Mouse (Mus musculus) urinary bladder, adult 2 months (tissue): Measurements from ENCODE around the gene Sema4d. TPM values are rescaled to one million over a fixed set of nuclear protein-coding genes. Genes with fewer than 3 reads are reported as not detected.

Experiments
- DNase-seq: peaks from one replicate; pipeline ENCODE4 v3.0.0; 2022; ENCODE audit warnings: low spot score
- polyA plus RNA-seq: library from polyadenylated mRNA; depleted of rRNA; stranded (reverse); fragments of >200 nt; gene quantifications from 2 replicates; pipeline ENCODE4 v1.2.3, GENCODE M21; 2012

The Sema4d gene
- polyA plus RNA-seq, 1 experiment, result 6.1 TPM

- DNase-seq, result no peak
Observed at GRCm38 (mm10) chr13:51753802-51754444, 39.6 kb downstream of the Sema4d start.

DNA sequence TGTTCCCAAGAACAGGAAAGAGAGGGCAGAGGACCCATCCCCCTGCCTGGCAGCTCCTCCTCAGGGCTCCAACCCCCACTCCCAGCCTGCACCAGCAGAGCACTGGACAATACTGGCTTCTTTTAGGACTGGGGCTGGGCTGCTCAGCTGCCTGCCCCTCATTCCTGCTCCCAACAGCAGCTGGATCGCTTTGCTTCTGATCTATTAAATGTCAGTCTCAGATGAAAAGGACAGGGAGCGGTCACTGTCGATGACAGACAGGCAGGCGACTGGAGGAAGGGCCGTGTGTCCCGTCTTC, 40.4 kb downstream of the Sema4d start:
- DNase-seq, result no peak

DNA sequence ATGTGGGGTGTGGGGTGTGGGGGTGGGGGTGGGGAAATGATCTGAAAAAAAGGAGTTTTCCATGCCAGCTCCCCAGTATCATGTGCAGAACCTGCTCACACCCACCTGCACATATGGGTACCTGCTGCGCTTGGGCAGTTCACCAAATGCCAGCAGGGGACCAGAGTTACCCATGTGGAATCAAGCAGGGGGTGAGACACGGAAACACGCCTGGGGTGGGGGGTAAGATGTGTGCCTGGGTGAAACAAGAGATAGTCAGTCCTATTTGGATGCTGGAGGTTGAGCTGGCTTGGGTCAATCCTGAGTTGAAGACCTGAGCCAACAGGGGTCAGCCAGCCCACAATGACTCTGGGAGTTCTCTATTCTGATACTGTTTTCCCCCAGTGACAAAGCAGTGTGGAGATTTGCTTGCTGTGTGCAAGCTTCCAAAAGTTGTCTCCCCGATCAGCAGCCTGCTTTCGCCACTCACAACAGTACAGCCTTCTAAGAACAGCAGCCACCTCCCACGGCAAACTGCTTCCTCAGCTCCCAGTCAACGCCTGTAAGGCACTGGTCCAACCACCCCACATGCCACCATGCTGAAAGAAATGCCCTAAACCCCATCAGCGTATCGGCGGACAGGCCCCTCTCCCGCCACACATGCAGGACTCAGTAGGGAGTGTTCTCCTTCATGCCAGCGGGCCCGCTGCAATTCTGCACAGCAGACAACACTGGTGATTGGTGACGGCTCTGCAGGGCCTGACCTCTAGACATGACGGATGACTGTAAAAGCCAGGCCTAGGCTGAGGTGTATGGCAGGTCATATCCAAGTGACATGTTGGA, 41.0 kb downstream of the Sema4d start:
- DNase-seq, result no peak

DNA sequence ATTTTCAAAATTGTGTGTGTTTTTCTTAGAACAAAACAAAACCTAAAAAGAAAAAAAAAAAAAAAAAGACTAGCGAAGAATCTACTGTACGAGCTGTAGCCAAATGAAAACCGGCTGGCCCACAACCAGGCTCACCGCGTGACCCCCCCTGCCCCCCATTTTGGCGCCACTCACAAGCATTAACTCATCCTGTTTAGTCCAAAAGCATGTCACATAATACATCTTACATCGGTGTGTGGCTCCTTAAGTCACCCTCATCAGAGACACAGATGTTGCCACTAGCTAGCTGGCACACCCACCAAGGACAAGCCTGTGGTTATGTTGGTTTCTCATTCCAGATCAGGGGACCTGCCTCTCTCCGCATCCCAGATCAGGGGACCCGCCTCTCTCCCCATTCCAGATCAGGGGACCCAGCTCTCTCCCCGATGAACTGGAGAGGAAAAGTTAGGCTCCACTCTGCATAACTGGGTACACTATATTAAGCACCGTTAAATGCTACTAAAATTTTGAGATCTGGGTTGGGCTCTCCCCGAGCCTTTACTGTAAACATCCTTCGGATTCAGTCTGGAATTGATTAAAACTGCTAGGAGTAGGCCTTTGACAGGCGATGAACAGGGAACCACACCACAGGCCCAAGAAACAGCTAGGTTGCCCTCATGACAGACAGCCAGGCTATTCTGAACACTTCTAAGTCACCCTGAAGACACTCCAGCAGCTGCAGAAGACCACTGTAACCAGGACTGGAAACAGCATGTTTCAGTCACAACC, 43.8 kb downstream of the Sema4d start:
- no peak for DNase-seq

- no peak for DNase-seq
Observed at GRCm38 (mm10) chr13:51748009-51748552, 45.5 kb downstream of the Sema4d start.

DNA sequence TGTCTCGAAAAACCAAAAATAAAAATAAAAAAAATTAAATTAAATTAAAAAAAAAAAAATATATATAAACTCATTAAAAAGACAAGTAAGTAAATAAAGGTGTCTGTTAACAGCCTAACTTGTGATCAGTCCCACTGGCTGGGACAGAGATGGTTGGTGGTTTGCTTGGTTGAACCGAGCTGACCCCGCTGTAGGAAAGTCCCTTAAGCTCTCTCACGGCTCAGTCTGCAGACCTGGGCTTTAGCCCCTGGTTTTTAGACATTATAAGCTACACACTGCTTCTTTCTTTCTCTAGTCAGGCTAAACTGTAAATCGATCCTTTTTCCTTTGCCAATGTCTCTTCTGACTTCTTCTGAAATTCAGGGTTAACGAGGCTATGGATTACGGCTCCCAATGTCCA, 46.5 kb downstream of the Sema4d start:
- no peak for DNase-seq

DNA sequence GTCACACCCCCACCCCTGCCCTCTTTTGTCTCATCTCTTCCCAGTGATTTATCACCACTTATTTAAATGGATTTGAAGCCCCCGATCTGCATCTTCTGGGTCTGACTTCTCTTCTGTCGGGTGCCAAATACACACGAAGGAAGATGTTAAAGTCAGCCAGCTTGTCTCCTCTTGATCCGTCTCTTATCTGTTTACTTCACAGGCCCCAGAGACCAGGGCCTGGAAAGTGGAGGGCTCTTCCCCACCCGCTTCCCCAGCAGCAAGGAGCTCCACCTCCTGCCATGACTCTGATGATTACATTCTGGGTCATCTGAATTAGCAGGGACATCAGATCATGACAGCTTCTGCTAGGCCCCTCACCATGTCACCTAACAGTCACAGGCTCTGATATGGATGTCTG, 47.7 kb downstream of the Sema4d start:
- no peak for DNase-seq

DNA sequence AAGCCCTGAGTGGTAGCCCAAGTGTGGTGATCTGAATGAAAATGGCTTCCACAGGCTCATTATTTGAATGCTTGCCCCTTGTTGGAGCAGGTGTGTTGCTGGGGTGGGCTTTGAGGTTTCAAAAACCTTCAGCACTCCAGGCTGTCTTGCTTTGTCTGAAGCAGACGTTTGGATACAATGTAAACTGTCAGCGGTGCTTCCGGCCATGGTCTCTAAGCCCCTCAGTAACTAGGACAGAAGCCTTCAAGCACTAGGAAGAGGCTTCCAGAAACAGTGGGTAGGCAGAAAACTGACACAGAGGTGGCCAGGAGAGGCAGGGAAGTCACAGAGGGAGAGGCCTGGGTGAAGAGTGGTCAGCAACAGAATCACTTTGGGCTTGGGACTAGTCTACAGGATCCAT, 49.7 kb downstream of the Sema4d start:
- DNase-seq, result no peak

DNA sequence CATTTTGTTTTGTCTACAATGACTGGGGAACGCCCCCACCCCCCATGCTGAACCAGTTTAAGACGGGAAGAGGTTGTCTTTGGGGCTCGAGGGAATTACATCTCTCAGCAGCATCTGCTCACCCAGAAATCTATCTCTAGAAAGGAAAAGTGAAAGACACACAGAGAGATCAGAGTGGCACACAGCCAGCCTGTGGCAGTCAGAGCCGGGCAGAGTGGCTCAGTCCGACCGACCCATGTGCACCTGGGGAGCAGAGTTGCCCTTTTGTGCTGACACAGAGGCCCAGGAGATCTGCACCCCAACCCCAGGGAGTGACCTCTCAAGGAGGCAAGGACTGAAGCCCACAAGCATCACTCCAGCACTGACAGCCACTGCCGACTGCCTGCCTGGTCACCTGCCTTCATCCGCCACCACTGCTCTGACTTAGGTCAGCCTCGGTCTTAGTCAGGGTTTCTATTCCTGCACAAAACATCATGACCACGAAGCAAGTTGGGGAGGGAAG, 50.9 kb downstream of the Sema4d start:
- DNase-seq, result no peak

DNA sequence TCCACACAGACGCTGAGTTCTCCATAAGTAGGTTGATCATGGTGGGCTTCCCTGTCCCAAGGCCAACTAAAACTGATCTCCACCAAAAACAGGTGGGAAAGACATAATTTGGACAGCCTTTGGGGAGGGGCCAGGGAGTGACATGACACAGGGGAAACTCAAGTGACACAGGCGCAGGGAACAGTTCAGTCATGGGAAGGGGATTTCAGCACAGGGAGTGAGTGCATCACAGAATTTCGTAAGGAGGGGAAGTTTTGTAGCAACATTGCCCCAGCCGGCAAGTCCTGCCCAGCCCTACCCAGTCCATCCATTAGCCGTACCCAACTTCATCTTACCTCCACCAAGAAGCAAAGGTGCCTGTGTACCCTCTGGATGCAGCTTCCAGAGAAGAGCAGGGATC, 52.8 kb downstream of the Sema4d start:
- DNase-seq, result no peak

DNA sequence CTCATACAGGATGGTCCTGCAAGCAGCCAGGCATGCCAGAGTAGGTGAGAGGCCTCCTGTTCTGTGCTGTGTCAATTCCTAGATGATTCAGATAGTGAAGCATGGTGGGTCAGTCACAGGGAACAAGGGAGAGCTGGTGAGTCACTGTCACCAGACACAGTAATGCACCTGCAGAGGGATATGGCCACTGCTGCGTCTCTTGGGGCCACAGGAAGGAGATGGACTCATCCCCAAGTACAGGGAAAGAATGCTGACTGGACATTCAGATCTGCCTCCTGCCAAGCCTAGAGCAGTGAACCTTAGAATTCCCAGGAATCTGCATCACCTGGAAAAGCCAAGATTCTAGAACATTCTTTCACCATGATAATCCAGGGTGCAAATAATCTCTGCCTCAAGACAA, 53.8 kb downstream of the Sema4d start:
- DNase-seq, result no peak

- DNase-seq, result no peak
Observed at GRCm38 (mm10) chr13:51738531-51739117, 54.9 kb downstream of the Sema4d start.

- DNase-seq, result no peak
Observed at GRCm38 (mm10) chr13:51737949-51738513, 55.5 kb downstream of the Sema4d start.

DNA sequence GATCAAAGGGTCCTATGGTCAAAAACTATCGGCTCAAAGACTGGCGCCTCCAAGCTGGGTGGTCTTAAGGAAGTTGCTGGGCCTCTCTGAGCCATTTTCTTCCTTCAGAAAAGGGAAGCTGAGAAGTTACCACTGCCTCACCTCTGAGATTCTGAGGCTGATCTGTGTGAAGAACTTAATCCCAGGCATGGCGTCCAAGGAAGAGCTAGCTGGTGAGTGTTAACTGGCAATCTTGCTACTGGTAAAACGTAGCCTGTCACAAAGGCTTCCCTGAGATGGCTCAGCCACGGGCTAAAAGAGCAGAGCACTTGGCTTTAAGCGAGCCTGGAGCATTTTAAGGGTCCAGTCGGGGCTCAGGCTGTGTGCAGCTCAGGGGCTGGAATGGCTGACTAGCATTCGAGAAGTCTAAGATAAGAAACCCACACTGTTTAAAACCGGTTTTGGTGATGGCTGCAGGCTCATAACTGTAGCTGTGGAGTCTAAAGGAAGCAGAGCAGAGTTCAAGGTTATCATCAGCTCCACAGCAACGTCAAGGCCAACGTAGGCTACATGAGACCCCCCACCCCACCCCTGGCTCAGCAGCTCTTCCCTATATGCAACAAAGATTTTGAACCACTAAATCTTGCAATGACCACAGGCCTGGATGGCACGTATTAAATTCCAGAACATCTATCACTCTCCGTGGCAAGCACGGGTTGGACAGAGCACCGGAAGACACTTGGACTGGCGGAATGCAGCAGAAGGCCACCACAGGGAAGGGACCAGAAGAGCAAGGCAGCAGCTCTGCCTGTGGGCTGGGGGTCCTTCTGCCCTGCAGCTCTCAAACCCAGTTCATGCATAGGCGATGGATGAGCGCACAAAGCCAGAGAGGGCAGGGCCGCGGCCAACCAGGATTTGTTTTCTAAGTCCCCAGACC, 56.3 kb downstream of the Sema4d start:
- no peak for DNase-seq

DNA sequence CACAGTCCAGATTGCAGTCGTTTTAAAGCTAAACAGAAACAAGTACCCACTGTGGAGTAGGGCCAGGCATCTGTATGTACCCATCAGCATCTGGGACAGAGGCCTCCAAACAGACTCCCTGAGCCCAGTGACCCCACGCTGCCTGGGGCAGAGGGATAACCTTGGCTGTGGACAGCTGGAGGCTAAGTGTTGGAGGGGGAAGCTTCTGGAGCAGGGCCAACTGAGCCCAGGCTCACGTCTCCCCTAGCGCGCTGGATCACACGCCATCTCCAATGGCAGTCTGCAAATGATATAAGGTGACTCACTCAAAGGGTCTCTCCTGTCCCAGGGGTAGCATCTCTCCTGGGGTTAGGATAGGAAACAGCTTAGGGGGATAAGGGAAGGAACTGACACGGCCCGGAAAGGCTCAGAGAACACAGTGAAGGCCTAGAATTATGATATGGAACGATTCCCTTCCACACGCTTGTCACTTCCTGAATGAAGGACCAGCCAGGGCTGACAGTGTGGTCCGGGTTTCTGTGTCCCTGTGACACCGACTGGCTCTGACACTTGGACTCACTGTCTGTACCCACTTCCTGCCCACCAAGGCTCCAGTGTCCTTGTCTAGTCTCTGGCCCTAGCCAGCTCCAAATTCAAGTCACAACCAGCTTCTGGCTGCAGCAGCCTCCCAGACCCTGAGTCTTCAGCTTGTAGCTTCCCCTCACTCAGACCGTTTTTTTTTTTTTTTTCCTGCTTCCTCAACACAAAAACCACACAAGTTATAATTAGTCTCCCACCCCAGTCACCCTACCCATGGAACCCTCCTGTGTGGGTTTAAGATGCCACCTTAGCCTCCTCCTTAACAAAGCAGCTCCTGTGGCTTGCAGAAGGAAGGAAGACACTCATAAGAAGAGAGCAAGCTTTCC, 57.3 kb downstream of the Sema4d start:
- DNase-seq, result no peak

GRCm38 (mm10) chr13:51734556-51734955, 59.0 kb downstream of the Sema4d start:
- no peak for DNase-seq

DNA sequence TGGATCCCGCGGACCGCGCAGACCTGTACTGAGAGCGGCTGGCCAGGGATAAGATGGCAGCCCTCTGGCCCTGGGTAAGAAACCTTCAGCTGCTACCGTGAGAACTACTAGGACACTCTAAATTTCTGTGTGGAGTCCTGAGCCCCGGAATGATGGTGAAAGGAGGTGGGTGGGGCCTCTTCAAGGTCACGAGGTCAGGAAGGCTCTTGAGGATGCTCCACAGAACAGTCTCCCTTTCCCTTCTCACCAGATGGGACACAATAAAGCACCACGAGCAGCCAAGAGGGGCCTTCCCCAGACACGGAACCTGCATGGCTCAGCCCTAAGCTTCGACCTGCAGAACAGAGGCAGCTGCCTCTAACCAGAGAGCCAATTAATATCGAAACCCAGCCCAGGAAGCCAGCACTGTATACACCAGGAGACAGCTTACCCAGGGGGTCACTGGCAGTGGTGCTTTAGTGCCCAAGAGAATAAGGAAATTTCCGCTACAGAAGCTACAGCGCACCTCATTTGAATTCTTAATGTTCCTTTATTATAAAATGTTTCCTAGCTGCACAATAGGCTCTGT, 61.4 kb downstream of the Sema4d start:
- DNase-seq, result no peak

GRCm38 (mm10) chr13:51731474-51731873, 62.1 kb downstream of the Sema4d start:
- DNase-seq, result no peak

- DNase-seq, result no peak
Observed at GRCm38 (mm10) chr13:51729887-51730361, 63.6 kb downstream of the Sema4d start.
